Mouse (Mus musculus): ENCODE data around the gene Slc25a10.

- TF ChIP-seq CTCF (IDR thresholded peaks at IDR 0.05; ENCODE audit: borderline replicate concordance, extremely low read depth, insufficient read depth, insufficient read length) (no peak), POLR2A (IDR thresholded peaks at IDR 0.05; ENCODE audit: borderline replicate concordance, extremely low read depth, insufficient read depth, insufficient read length, poor library complexity, severe bottlenecking) (no peak)
Observed at GRCm38 (mm10) chr11:120539285-120540014, 47.8 kb downstream of the Slc25a10 start.
